Mouse (Mus musculus): ENCODE measurements around the gene Pkdrej. TPM values are rescaled to one million over a fixed set of nuclear protein-coding genes. Genes with fewer than 3 reads are reported as not detected.
"Not testable (repeated sequence)": the region's sequence is repeated elsewhere in the genome, so short reads cannot be mapped to it uniquely, and the experiment has no call there.

Pkdrej gene
- polyA plus RNA-seq, 1 experiment from 2014 or later, result 0.13 TPM

DNA sequence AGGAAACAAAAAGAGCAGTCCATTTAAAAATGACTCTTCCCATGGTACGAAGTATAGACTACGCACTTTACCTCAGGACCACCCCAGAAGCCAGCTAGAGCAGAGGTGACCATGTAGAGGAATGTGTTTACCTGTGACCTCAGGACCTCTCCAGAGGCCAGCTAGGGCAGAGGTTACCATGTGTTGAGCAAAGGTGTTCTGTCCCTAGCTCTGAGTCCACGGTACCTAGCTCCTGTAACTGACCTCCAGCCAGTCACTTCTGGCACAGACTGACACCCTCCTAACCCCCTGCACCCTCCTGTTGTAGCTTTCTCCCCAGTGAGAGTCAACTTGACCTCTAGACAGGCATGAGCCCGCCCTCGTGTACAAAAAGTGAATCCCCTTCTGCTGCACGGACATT is 34.1 kb downstream of the Pkdrej start:
- Histone ChIP-seq H3K27ac (no peak overlapping the region), H3K4me2 (no peak overlapping the region), H3K4me3 (replicated peaks) (no peak overlapping the region), H3K36me3 (no peaks in the 10 kb centered on the region), H3K27me3 (no peaks in the 10 kb centered on the region), H3K9ac (replicated peaks) (no peak overlapping the region), H3K9me3 (no peaks in the 10 kb centered on the region), H3K4me1 (replicated peaks) (no peaks in the 10 kb centered on the region)
- WGBS, result 91% methylated on average over 6 of the region's 6 CpGs
- no peak for ATAC-seq (ENCODE audit: insufficient number of reproducible peaks, insufficient read depth, low FRiP score, low TSS enrichment, low read depth)

DNA sequence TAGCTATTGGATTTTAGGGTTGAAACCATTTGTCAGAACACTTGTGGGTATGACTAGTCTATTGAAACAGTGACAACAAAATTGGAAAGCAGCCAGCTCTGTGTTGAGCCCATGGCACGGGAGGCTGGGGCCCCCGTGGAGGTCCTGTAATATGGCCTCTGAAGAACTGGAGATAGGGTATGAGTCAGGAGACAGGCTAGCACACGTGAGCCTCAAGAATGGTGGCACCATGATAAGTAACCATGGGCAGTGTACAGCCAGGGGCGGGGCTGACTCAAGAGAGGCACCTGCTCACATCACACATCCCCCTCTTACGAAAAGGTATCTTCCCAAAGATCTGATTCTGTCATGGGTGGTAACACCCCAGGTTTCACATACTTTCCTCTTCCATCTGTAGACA is 34.8 kb downstream of the Pkdrej start:
- 79% methylated on average over 5 of the region's 5 CpGs for WGBS
- H3K9ac ChIP-seq (replicated peaks), result no peak overlapping the region
- no peaks in the 10 kb centered on the region for H3K4me1 ChIP-seq (replicated peaks)
- no peaks in the 10 kb centered on the region for H3K27me3 ChIP-seq
- no peak overlapping the region for H3K4me3 ChIP-seq (replicated peaks)
- H3K36me3 ChIP-seq, result no peaks in the 10 kb centered on the region
- no peak for ATAC-seq (ENCODE audit: insufficient number of reproducible peaks, insufficient read depth, low FRiP score, low TSS enrichment, low read depth)
- H3K4me2 ChIP-seq, result no peak overlapping the region
- no peak overlapping the region for H3K27ac ChIP-seq
- no peaks in the 10 kb centered on the region for H3K9me3 ChIP-seq

DNA sequence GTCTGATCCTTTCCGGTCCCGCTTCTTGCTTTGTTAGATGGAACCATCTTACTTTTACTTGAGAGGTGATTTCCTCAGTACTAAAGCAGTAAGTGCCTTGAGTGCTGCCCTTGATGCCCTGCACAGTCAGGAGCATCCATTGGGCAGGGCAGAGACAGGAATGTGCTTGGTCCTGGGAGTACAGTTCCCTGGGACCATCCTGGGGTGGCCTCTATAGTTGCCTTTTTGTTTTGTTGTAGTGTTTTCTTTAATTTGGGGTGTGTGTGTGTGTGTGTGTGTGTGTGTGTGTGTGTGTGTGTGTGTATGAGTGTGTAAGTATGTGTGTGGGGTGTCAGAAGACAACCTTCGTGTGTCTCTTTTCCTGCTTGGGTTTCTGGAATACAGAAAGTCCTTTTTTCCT is 37.2 kb downstream of the Pkdrej start:
- Histone ChIP-seq H3K9me3 (no peaks in the 10 kb centered on the region), H3K36me3 (no peaks in the 10 kb centered on the region), H3K27ac (no peak overlapping the region), H3K9ac (replicated peaks) (no peak overlapping the region), H3K4me3 (replicated peaks) (no peak overlapping the region), H3K27me3 (no peaks in the 10 kb centered on the region), H3K4me1 (replicated peaks) (no peaks in the 10 kb centered on the region), H3K4me2 (no peak overlapping the region)
- ATAC-seq (ENCODE audit: insufficient number of reproducible peaks, insufficient read depth, low FRiP score, low TSS enrichment, low read depth), result no peak
- 90% methylated on average over 3 of the region's 3 CpGs for WGBS

DNA sequence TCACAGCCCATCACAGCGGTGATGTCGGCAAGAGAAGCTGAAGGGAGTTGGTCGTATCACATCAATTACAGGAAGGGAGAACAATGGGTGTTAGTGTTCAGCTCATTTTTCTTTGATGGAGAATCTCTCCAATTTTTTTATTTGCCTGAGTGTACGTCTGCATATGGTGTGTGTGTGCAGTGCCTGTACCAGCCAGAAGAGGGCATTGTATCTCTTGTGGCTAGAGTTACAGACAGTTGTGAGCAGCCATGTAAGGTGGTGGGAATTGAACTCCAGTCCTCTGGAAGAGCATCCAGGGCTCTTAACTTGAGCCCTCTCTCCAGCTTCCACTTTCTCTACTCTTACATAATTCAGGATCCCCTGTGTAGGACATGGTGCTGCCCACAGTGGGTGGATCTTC is 38.4 kb downstream of the Pkdrej start:
- Histone ChIP-seq H3K36me3 (no peaks in the 10 kb centered on the region), H3K9ac (replicated peaks) (no peak overlapping the region), H3K27me3 (no peaks in the 10 kb centered on the region), H3K27ac (no peak overlapping the region), H3K4me2 (no peak overlapping the region), H3K4me3 (replicated peaks) (no peak overlapping the region), H3K4me1 (replicated peaks) (no peaks in the 10 kb centered on the region), H3K9me3 (no peaks in the 10 kb centered on the region)
- ATAC-seq (ENCODE audit: insufficient number of reproducible peaks, insufficient read depth, low FRiP score, low TSS enrichment, low read depth), result no peak
- 90% methylated on average over 4 of the region's 4 CpGs for WGBS

DNA sequence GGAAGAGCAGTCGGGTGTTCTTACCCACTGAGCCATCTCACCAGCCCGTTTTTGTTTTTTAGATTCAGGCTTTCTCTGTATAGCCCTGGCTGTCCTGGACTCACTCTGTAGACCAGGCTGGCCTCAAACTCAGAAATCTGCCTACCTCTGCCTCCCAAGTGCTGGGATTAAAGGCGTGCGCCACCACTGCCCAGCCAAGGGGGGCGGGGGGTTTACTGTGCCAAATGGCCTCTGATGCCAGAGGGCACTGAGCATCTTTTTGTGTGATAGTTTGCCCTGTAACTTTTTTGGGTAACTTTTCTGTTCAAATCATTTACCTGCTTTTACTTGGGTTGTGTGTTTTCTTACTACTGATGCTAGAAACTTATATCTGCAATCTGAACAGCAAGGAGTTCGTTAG is 42.6 kb downstream of the Pkdrej start:
- H3K27me3 ChIP-seq; ATAC-seq (ENCODE audit: insufficient number of reproducible peaks, insufficient read depth, low FRiP score, low TSS enrichment, low read depth); H3K9me3 ChIP-seq; H3K36me3 ChIP-seq; H3K9ac ChIP-seq (replicated peaks); H3K4me2 ChIP-seq; H3K4me3 ChIP-seq (replicated peaks); H3K27ac ChIP-seq; H3K4me1 ChIP-seq (replicated peaks): not testable (repeated sequence)
- WGBS, result 92% methylated on average over 6 of the region's 6 CpGs

DNA sequence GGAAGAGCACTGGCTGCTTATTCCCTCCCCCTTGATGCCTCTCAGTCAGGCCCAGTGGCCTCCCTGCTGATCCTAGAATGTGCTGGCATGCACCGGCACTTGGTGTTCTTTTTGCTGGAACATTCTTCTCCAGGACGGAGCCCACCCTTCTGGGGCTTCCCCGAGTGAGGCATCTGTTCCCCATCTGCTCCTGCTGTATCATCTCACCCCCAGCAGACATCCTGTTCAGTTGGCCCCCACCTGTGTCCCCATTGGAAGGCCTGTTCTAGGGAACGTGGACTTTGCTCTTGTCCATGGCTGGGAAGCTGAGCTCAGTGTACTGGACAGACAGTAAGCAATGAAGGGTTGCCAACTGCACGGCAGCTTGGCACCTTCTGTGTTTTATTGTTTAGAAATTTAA is 44.8 kb downstream of the Pkdrej start:
- Histone ChIP-seq H3K27ac (no peak overlapping the region), H3K4me2 (no peak overlapping the region), H3K4me3 (replicated peaks) (no peak overlapping the region), H3K27me3 (no peaks in the 10 kb centered on the region), H3K36me3 (no peaks in the 10 kb centered on the region), H3K4me1 (replicated peaks) (no peaks in the 10 kb centered on the region), H3K9ac (replicated peaks) (no peak overlapping the region), H3K9me3 (no peaks in the 10 kb centered on the region)
- ATAC-seq (ENCODE audit: insufficient number of reproducible peaks, insufficient read depth, low FRiP score, low TSS enrichment, low read depth), result no peak
- WGBS, result 80% methylated on average over 5 of the region's 5 CpGs

DNA sequence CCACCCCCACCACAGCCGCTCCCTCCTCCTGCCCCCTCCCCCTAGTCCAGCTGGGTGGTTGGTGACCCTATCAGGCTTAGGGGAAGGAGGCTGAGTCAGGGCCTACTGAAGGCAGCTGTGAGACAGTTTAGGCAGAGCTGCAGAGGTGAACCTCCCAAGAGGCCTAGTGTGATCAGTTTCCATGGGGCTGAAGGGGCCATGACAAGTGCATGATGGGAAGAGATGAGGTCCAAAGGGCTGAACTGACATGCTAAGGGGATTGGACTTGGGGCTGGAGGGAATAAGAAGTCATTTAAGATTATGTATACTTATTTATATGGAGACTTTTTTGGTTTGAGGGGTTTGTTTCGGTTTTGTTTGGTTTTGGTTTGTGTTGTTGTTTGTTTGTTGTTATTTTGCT is 45.3 kb downstream of the Pkdrej start:
- no peak for ATAC-seq (ENCODE audit: insufficient number of reproducible peaks, insufficient read depth, low FRiP score, low TSS enrichment, low read depth)
- H3K9ac ChIP-seq (replicated peaks), result no peak overlapping the region
- WGBS, result 84% methylated on average over 2 of the region's 2 CpGs

DNA sequence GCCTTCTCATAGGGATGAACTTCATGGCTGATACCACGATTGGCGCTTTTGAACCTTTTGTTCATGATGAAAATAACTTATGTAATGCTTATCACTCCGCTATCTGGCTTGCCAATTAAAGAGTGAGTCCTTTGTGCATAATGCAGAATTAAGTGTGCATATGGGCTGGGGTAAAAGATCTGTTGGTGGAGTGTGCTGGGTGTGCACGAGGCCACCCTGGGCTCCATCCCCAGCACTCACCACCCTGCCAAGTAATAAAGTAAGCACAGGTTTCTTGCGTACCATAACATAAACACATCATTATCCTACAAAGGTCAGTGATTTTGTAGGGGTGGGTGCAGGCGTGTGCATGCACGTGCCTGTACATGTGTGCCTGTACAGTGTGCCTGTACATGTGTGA is 46.5 kb downstream of the Pkdrej start:
- Histone ChIP-seq H3K4me1 (replicated peaks) (no peaks in the 10 kb centered on the region), H3K4me2 (no peak overlapping the region), H3K9me3 (no peaks in the 10 kb centered on the region), H3K27ac (no peak overlapping the region), H3K27me3 (no peaks in the 10 kb centered on the region), H3K36me3 (no peaks in the 10 kb centered on the region), H3K4me3 (replicated peaks) (no peak overlapping the region), H3K9ac (replicated peaks) (no peak overlapping the region)
- WGBS, result 92% methylated on average over 7 of the region's 7 CpGs
- ATAC-seq (ENCODE audit: insufficient number of reproducible peaks, insufficient read depth, low FRiP score, low TSS enrichment, low read depth), result no peak

More for the DNA sequence above, 45.3 kb downstream of the Pkdrej start:
- Histone ChIP-seq H3K27ac (no peak overlapping the region), H3K4me3 (replicated peaks) (no peak overlapping the region), H3K27me3 (no peaks in the 10 kb centered on the region), H3K4me2 (no peak overlapping the region), H3K4me1 (replicated peaks) (no peaks in the 10 kb centered on the region), H3K9me3 (no peaks in the 10 kb centered on the region), H3K36me3 (no peaks in the 10 kb centered on the region)

DNA sequence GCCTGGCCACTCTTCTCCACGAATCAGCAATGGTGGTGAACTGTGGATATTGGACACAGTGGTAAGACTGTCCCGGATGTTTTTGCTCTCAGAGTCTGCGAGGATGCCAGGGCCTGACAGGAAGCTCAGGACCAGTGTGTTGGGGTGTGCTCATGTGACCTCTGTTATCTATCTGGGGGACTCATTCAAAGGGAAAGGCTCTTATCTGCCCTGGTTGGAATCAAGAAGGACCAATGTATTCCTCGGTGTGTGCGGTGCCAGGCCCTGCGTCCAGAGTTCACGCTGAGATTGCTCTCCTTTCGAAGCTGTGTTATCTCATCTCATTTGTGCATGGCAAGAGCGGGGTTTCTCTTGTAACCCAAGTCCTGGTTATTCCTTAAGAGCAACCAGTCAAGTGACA is 47.1 kb downstream of the Pkdrej start:
- ATAC-seq (ENCODE audit: insufficient number of reproducible peaks, insufficient read depth, low FRiP score, low TSS enrichment, low read depth), result no peak
- no peaks in the 10 kb centered on the region for H3K27me3 ChIP-seq
- no peak overlapping the region for H3K9ac ChIP-seq (replicated peaks)
- H3K4me2 ChIP-seq, result no peak overlapping the region
- 89% methylated on average over 9 of the region's 9 CpGs for WGBS
- H3K27ac ChIP-seq, result no peak overlapping the region
- H3K4me3 ChIP-seq (replicated peaks), result no peak overlapping the region
- no peaks in the 10 kb centered on the region for H3K9me3 ChIP-seq
- no peaks in the 10 kb centered on the region for H3K4me1 ChIP-seq (replicated peaks)
- no peaks in the 10 kb centered on the region for H3K36me3 ChIP-seq

DNA sequence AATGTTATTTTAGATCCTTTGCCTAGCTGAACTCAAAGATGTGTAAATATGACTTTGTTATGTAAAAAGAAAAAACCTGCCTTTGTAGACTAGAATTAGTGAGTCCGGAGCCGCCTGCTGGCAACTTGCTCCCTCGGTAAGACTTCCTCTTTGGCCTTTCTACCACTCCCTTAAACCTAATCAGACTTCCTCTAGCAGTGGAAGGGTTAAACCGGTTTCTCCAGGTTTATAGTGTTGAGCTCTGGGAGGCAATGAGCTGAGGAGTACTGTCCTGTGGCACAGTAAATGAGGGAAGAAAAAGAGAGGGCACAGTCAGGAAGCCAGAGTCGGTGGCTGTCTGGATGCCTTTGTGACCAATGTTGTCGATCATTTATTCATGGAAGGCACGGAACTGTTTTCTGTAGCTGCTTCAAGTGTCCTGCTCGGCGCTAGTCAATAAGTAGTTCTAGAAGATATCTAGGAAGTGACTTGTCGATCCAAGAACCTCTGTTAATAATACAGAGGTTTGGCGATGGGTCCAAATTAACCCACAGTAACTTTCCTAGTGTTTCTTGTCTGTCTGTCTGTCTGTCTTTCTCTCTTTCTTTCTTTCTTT is 49.3 kb downstream of the Pkdrej start:
- WGBS, result 77% methylated on average over 11 of the region's 11 CpGs
- H3K9me3 ChIP-seq, result no peaks in the 10 kb centered on the region
- no peak for ATAC-seq (ENCODE audit: insufficient number of reproducible peaks, insufficient read depth, low FRiP score, low TSS enrichment, low read depth)

DNA sequence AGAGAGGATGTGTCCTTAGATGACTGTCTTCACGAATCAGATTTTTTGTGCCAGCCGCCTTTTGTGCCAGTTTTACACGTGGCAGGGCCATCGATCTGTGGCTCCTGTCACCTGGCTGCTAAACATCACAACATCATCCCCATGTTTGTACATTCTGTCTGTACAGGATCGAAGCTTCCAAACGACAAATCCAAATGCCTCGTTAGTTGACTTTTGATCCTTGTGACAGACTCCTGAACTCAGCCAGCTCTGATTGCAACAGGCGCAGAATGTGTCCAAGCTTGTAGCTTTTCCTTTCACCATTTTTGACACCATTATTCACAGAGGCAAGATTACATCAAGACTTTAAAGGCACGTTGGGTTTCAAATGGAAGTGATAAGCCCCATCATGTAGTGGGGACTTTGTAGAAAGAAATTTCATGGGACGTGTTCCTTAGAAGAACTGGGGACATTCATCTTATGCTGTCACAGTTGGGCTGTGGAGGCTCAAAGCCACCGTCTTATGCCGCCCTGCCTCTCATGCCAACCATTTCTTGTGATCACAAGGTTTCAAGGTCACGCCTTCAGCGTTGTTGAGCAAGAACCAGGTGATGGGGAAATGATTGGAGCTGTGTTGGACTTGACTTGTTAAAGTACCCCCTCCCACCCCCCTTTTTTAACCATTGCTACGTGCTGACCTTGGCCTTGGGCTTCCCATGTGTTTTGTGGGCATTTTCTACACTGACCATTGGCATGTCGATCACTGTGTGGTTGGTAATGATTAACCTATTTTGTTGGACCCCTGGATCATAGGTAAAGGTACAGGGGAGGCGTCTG is 50.0 kb downstream of the Pkdrej start:
- H3K4me1 ChIP-seq (replicated peaks), result no peaks in the 10 kb centered on the region
- no peak for ATAC-seq (ENCODE audit: insufficient number of reproducible peaks, insufficient read depth, low FRiP score, low TSS enrichment, low read depth)
- no peak overlapping the region for H3K4me3 ChIP-seq (replicated peaks)
- no peaks in the 10 kb centered on the region for H3K36me3 ChIP-seq
- 85% methylated on average over 17 of the region's 17 CpGs for WGBS
- H3K9me3 ChIP-seq, result no peaks in the 10 kb centered on the region
- H3K9ac ChIP-seq (replicated peaks), result no peak overlapping the region
- H3K27me3 ChIP-seq, result peaks cover 5% of the 10 kb centered on the region; the same call in 1 of the 2 replicates
- H3K27ac ChIP-seq, result no peak overlapping the region
- no peak overlapping the region for H3K4me2 ChIP-seq

More for the DNA sequence above, 49.3 kb downstream of the Pkdrej start:
- Histone ChIP-seq H3K36me3 (no peaks in the 10 kb centered on the region), H3K27ac (no peak overlapping the region), H3K27me3 (peaks cover 5% of the 10 kb centered on the region; the same call in 1 of the 2 replicates), H3K4me2 (no peak overlapping the region), H3K4me3 (replicated peaks) (no peak overlapping the region), H3K4me1 (replicated peaks) (no peaks in the 10 kb centered on the region), H3K9ac (replicated peaks) (no peak overlapping the region)

DNA sequence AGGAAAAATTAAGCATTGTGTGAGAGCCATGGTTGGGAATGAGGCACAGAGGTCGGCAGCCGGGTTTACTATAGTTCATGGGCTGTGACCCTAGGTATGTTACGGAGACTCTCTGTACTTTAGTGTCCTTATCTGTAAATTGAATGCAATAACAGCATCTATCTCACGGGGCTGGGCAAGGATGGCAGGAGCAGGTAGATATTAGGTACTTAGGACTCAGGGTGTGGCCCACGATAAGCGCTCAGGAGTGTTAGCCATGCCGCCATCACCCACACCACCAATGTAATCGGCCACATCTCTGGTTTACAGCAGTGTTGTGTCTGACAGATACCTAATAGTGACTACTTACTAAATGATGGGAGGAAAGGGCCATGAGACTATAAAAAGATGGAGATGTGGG is 52.5 kb downstream of the Pkdrej start:
- no peak overlapping the region for H3K9ac ChIP-seq (replicated peaks)
- no peaks in the 10 kb centered on the region for H3K4me1 ChIP-seq (replicated peaks)
- no peaks in the 10 kb centered on the region for H3K36me3 ChIP-seq
- peaks cover 5% of the 10 kb centered on the region; the same call in 1 of the 2 replicates for H3K27me3 ChIP-seq
- no peak overlapping the region for H3K27ac ChIP-seq
- no peaks in the 10 kb centered on the region for H3K9me3 ChIP-seq
- ATAC-seq (ENCODE audit: insufficient number of reproducible peaks, insufficient read depth, low FRiP score, low TSS enrichment, low read depth), result no peak
- 92% methylated on average over 8 of the region's 8 CpGs for WGBS
- no peak overlapping the region for H3K4me2 ChIP-seq
- H3K4me3 ChIP-seq (replicated peaks), result no peak overlapping the region
